Mouse (Mus musculus) heart, adult 2 months (tissue): ENCODE results near the gene Abcb1b.

Experiments used
- CTCF ChIP-seq: fragments of 200-600 bp; IDR thresholded peaks from 2 replicates; pipeline ENCODE4 v1.8.1; 2022; ENCODE audit warnings: antibody characterized with exemption, mild to moderate bottlenecking, moderate library complexity
- EP300 ChIP-seq: fragments of 200-500 bp; IDR thresholded peaks from 2 replicates; pipeline ENCODE4 v1.6.1; 2011; ENCODE audit warnings: low read depth, low read length, control low read depth; ENCODE audit not compliant: insufficient read depth

DNA sequence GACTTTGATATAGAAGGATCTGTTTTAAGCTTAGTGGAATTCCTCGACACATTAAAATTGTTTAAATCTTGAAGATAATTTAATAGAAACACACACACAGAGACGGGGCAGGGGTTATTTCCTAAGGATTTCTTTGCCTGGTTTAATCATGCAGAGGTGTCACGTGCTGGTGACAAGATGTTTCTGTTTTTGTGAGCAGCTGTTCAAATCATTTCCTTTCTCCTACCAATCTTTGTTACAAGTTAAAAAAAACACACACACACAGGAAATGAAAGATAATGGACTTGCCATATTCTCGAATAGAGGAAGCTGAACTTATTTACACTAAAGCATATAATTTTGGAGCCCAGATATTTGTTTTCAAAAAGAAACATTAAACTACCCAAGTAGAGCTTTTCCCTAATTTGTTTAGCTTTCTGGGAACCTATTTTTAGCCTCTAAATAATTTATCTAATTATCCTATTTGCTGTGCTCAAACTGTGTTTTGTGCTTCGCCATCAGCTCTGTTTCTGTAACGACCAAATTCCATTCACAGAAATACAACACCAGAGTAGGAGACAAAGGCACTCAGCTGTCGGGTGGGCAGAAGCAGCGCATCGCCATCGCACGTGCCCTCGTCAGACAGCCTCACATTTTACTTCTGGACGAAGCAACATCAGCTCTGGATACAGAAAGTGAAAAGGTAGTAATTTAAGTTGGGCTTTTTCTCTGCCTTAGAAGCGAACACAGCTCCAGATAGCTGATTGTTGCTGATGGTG lies 65.8 kb downstream of the Abcb1b start:
- TF ChIP-seq CTCF (no peak), EP300 (no peak)
